ENCODE assay signal across 9 mouse cellular contexts in genomic region chr8:80482822-80483774, GRCm38 (mm10). TPM values are rescaled to one million over a fixed set of nuclear protein-coding genes. Genes with fewer than 3 reads are reported as not detected.
DNase-seq lines count a peak whose midpoint lies in the region; ATAC-seq and TF ChIP-seq lines count a peak whose summit lies in the region.
"Had no signal": no experiment of that assay in that cellular context is flagged by ENCODE, and none has a peak within 500 bp of the region (broad histone marks: within the 10 kb centered on the region; RNA-seq: fewer than 3 reads in every experiment).

No protein-coding gene starts in this region.

- H3K79me2 ChIP-seq in MEL (ENCODE audit: control insufficient read depth, insufficient read depth, low read length, poor library complexity) = no peaks in the 10 kb centered on the region

- no peaks in the 10 kb centered on the region for H3K9me3 ChIP-seq in MEL (replicated peaks; ENCODE audit: insufficient read depth, low read length)
- H3K9me3 ChIP-seq in lung, postnatal 0 days (ENCODE audit: low read length) = no peaks in the 10 kb centered on the region
- H3K9me3 ChIP-seq in stomach, postnatal 0 days (ENCODE audit: control insufficient read depth, low read length) = no peaks in the 10 kb centered on the region
- H3K9me3 ChIP-seq: midbrain, embryonic 12.5 days had no signal

- TF ChIP-seq EP300 in MEL (IDR thresholded peaks at IDR 0.05; ENCODE audit: low read depth in 1 of 2, low read length in 2 of 2) = no peak
- no peak for TF ChIP-seq EP300 in lung, postnatal 0 days (IDR thresholded peaks at IDR 0.05)
- no peak for TF ChIP-seq EP300 in stomach, postnatal 0 days (optimal IDR thresholded peaks at IDR 0.05)

- peak; percentile 93 for TF ChIP-seq RAD21 in MEL (IDR thresholded peaks at IDR 0.05; ENCODE audit: low read depth, low read length)

- peak; percentile 71; the same call in 1 of the 2 replicates for ATAC-seq in common myeloid progenitor, adult 5-6 weeks (replicated peaks; ENCODE audit: low read depth, poor library complexity, severe bottlenecking)
- ATAC-seq in lung, postnatal 0 days = peak; percentile 40; the same call in 1 of the 2 replicates
- no peak for ATAC-seq in stomach, postnatal 0 days (ENCODE audit: low FRiP score, low TSS enrichment)

- H3K4me1 ChIP-seq in MEL (ENCODE audit: control insufficient read depth in 1 of 2, insufficient read depth in 2 of 2, low read length in 2 of 2) = no peaks in the 10 kb centered on the region
- no peaks in the 10 kb centered on the region for H3K4me1 ChIP-seq in lung, postnatal 0 days (ENCODE audit: insufficient read depth, low read depth, low read length)
- no peaks in the 10 kb centered on the region for H3K4me1 ChIP-seq in stomach, postnatal 0 days (replicated peaks; ENCODE audit: control insufficient read depth, insufficient read depth)
- H3K4me1 ChIP-seq: midbrain, embryonic 12.5 days had no signal

- 22% methylated on average over 16 of the region's 16 CpGs for WGBS in lung, postnatal 0 days
- WGBS in stomach, postnatal 0 days = 20% methylated on average over 16 of the region's 16 CpGs

- TF ChIP-seq CTCF in MEL (IDR thresholded peaks at IDR 0.05 in 2 of 3, conservative IDR thresholded peaks at IDR 0.05 in 1 of 3; ENCODE audit: control insufficient read depth in 1 of 3, insufficient read depth in 1 of 3, low read depth in 2 of 3, low read length in 3 of 3, poor library complexity in 1 of 3, severe bottlenecking in 1 of 3) = peak; percentile 32 to 69 (median 40); a peak in 5 of 6 replicates
- TF ChIP-seq CTCF in lung, postnatal 0 days (IDR thresholded peaks at IDR 0.05) = peak; percentile 68
- TF ChIP-seq CTCF in stomach, postnatal 0 days (IDR thresholded peaks at IDR 0.05; ENCODE audit: low read depth) = peak; percentile 77

- H3K4me2 ChIP-seq in lung, postnatal 0 days (replicated peaks; ENCODE audit: low read depth, low read length) = peak overlapping the region; percentile 49
- peak overlapping the region; percentile 49 for H3K4me2 ChIP-seq in stomach, postnatal 0 days (replicated peaks; ENCODE audit: low read depth)
- H3K4me2 ChIP-seq: midbrain, embryonic 12.5 days had no signal

- no peaks in the 10 kb centered on the region for H3K36me3 ChIP-seq in MEL (ENCODE audit: control insufficient read depth in 1 of 2, insufficient read depth in 2 of 2, low read length in 2 of 2)
- no peaks in the 10 kb centered on the region for H3K36me3 ChIP-seq in lung, postnatal 0 days (ENCODE audit: insufficient read depth, low read length)
- no peaks in the 10 kb centered on the region for H3K36me3 ChIP-seq in stomach, postnatal 0 days (ENCODE audit: control insufficient read depth, insufficient read depth, low read length)
- H3K36me3 ChIP-seq: midbrain, embryonic 12.5 days had no signal

- no peaks in the 10 kb centered on the region; a peak in 2 of 4 replicates for H3K27me3 ChIP-seq in MEL (ENCODE audit: control insufficient read depth in 1 of 2, insufficient read depth in 2 of 2, low read length in 2 of 2)
- no peaks in the 10 kb centered on the region for H3K27me3 ChIP-seq in lung, postnatal 0 days (replicated peaks; ENCODE audit: insufficient read depth, low read length)
- no peaks in the 10 kb centered on the region for H3K27me3 ChIP-seq in stomach, postnatal 0 days (ENCODE audit: control insufficient read depth, insufficient read depth, low read length)
- H3K27me3 ChIP-seq: midbrain, embryonic 12.5 days had no signal

- TF ChIP-seq POLR2A in MEL (IDR thresholded peaks at IDR 0.05; ENCODE audit: control insufficient read depth in 1 of 2, insufficient read depth in 1 of 2, low read depth in 1 of 2, low read length in 2 of 2, poor library complexity in 1 of 2) = no peak

- H3K27ac ChIP-seq in MEL (ENCODE audit: control insufficient read depth, low read depth, low read length) = no peak overlapping the region
- no peak overlapping the region for H3K27ac ChIP-seq in lung, postnatal 0 days (ENCODE audit: low read length)
- H3K27ac ChIP-seq in stomach, postnatal 0 days (replicated peaks) = no peak overlapping the region
- H3K27ac ChIP-seq: midbrain, embryonic 12.5 days had no signal

- H3K4me3 ChIP-seq in MEL (ENCODE audit: control insufficient read depth in 1 of 2, insufficient read depth in 1 of 2, low read depth in 2 of 2, low read length in 2 of 2) = no peak overlapping the region
- 0 out of 2 replicates have a peak overlapping the region, but pooled peaks have one; percentile 26 for H3K4me3 ChIP-seq in lung, postnatal 0 days (ENCODE audit: low read depth, low read length)
- H3K4me3 ChIP-seq in stomach, postnatal 0 days (ENCODE audit: low read depth, low read length) = 0 out of 2 replicates have a peak overlapping the region, but pooled peaks have one; percentile 10
- H3K4me3 ChIP-seq: midbrain, embryonic 12.5 days had no signal

- no peak overlapping the region for H3K9ac ChIP-seq in MEL (ENCODE audit: control insufficient read depth, low read depth, low read length, poor library complexity, severe bottlenecking)
- no peak overlapping the region for H3K9ac ChIP-seq in lung, postnatal 0 days (replicated peaks; ENCODE audit: low read depth)
- H3K9ac ChIP-seq in stomach, postnatal 0 days (ENCODE audit: low read length) = no peak overlapping the region
- H3K9ac ChIP-seq: midbrain, embryonic 12.5 days had no signal

- DNase-seq in kidney, adult 9 months = peak; percentile 31
- DNase-seq in kidney, adult 8-10 months = no peak
- peak; percentile 65 for DNase-seq in MEL (ENCODE audit: low read depth, low spot score)
- peak; percentile 39 for DNase-seq in induced T-regulatory cell, adult 2 months (ENCODE audit: low read depth)
- peak; percentile 67 for DNase-seq in lung, postnatal 0 days (ENCODE audit: low spot score)
- peak; percentile 19 for DNase-seq in stomach, postnatal 0 days (ENCODE audit: low spot score)
- no peak for DNase-seq in urinary bladder, postnatal 10 days (ENCODE audit: low spot score)

TF ChIP-seq in MEL, 35 proteins besides CTCF, POLR2A, EP300 and RAD21:
- TF ChIP-seq USF1 (IDR thresholded peaks at IDR 0.05; ENCODE audit: low read depth, low read length) (no peak), ZC3H11A (IDR thresholded peaks at IDR 0.05; ENCODE audit: low read depth, low read length) (peak; percentile 86), JUND (IDR thresholded peaks at IDR 0.05; ENCODE audit: low read depth, low read length) (no peak), SIN3A (IDR thresholded peaks at IDR 0.05; ENCODE audit: low read length) (peak; percentile 39; the same call in 1 of the 2 replicates), MXI1 (IDR thresholded peaks at IDR 0.05; ENCODE audit: low read depth, low read length) (no peak), MYC (IDR thresholded peaks at IDR 0.05; ENCODE audit: low read depth, low read length) (no peak), ZNF384 (IDR thresholded peaks at IDR 0.05; ENCODE audit: low read depth, low read length) (no peak), TCF12 (IDR thresholded peaks at IDR 0.05; ENCODE audit: low read depth, low read length) (no peak), MEF2A (IDR thresholded peaks at IDR 0.05; ENCODE audit: extremely low read depth, insufficient replicate concordance, low read depth, low read length, poor library complexity, severe bottlenecking) (no peak), SMC3 (IDR thresholded peaks at IDR 0.05; ENCODE audit: low read depth, low read length) (peak; percentile 77), POLR2AphosphoS2 (IDR thresholded peaks at IDR 0.05; ENCODE audit: low read length) (no peak), MAX (IDR thresholded peaks at IDR 0.05; ENCODE audit: low read length) (no peak), ELF1 (IDR thresholded peaks at IDR 0.05; ENCODE audit: low read depth, low read length) (no peak), UBTF (IDR thresholded peaks at IDR 0.05; ENCODE audit: borderline replicate concordance, insufficient read depth, low read depth, low read length) (no peak), ETS1 (IDR thresholded peaks at IDR 0.05; ENCODE audit: low read depth, low read length) (no peak), NRF1 (IDR thresholded peaks at IDR 0.05; ENCODE audit: insufficient read depth, low read depth, low read length, poor library complexity, severe bottlenecking) (no peak), MAFK (IDR thresholded peaks at IDR 0.05; ENCODE audit: borderline replicate concordance, low read depth, low read length) (no peak)

RNA-seq across cellular contexts. Expression of gene Gypa, which starts 10.5 kb away (rescaled TPM):
- 13.4 and 15.9 TPM in 2 replicates for total RNA-seq in MEL (2012; rRNA removed)
- 10 to 100 TPM in 1 of 2 experiments, not detected in 1; 19.8 TPM for polyA plus RNA-seq in MEL (2012; ENCODE audit: insufficient read depth in 1 of 2, insufficient read length in 2 of 2, low read depth in 1 of 2, low replicate concordance in 2 of 2, missing spikeins in 1 of 2)
- 34.0 and 36.6 TPM in 2 replicates for total RNA-seq in common myeloid progenitor, adult 5-6 weeks (2017)
- polyA plus RNA-seq in lung, postnatal 0 days (2015; fragmentation: Nextera tagmentation; extraction: Ambion mirVana) = 10.0 and 11.0 TPM in 2 replicates
- polyA plus RNA-seq in stomach, postnatal 0 days (2015; fragmentation: Nextera tagmentation; extraction: Ambion mirVana) = 0.55 and 0.65 TPM in 2 replicates

Comparison
In these comparisons a context has a peak if more than half of its experiments do, and no peak if none do; other contexts are left out.
1. DNase-seq: peak in kidney, adult 9 months (single experiment), MEL (single experiment), induced T-regulatory cell, adult 2 months (single experiment), lung, postnatal 0 days (single experiment) and stomach, postnatal 0 days (single experiment); none in kidney, adult 8-10 months (0 of 2) and urinary bladder, postnatal 10 days (single experiment).
2. H3K4me3 ChIP-seq: peak in lung, postnatal 0 days (single experiment) and stomach, postnatal 0 days (single experiment); none in MEL (0 of 2).
3. Peak in every context shown above with its lines, with median percentiles within 50 percentile points of each other: CTCF ChIP-seq.